Mouse (Mus musculus): ENCODE data around the gene St3gal5. TPM values are rescaled to one million over a fixed set of nuclear protein-coding genes. Genes with fewer than 3 reads are reported as not detected.

Gene St3gal5
- polyA plus RNA-seq, 1 experiment: 22.3 TPM

DNA sequence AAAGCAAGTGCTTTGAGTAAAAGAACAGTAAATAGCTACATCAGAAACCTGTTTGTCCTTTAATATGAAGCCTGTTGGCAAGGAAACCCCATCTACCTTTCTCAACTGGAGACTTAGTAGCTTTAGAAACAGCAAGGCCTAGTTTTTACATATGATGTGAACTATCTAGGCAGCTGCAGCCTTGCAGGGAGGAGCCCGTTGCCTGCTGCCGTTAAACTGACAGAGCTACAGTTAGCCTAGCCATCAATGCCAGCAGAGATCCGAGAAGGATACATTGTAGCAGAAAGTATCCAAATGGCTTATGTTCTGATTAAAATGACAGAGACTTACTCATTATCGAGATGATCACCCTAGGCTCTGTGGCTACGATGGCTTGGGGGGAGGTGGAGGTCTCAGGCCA, 25.1 kb downstream of the St3gal5 start:
- Histone ChIP-seq H3K4me1 (peaks cover 4% of the 10 kb centered on the region; the same call in 1 of the 2 replicates), H3K4me3 (replicated peaks) (no peak overlapping the region), H3K27me3 (replicated peaks) (peaks cover 7% of the 10 kb centered on the region), H3K9me3 (no peaks in the 10 kb centered on the region), H3K36me3 (replicated peaks; ENCODE audit: low read length) (peaks cover 7% of the 10 kb centered on the region)
- TF ChIP-seq FLI1 (IDR thresholded peaks at IDR 0.05; ENCODE audit: low read length): no peak
- TF ChIP-seq GATA1 (IDR thresholded peaks at IDR 0.05; ENCODE audit: borderline replicate concordance, low read length): no peak

- Histone ChIP-seq H3K4me1 (peaks cover 4% of the 10 kb centered on the region; the same call in 1 of the 2 replicates), H3K4me3 (replicated peaks) (no peak overlapping the region), H3K36me3 (replicated peaks; ENCODE audit: low read length) (peaks cover 25% of the 10 kb centered on the region), H3K27me3 (replicated peaks) (peaks cover 6% of the 10 kb centered on the region), H3K9me3 (no peaks in the 10 kb centered on the region)
- TF ChIP-seq FLI1 (IDR thresholded peaks at IDR 0.05; ENCODE audit: low read length) (no peak), GATA1 (IDR thresholded peaks at IDR 0.05; ENCODE audit: borderline replicate concordance, low read length) (no peak)
These were observed 27.1 kb downstream of the St3gal5 start for GRCm38 (mm10) chr6:72124315-72125103.

- H3K4me3 ChIP-seq (replicated peaks): no peak overlapping the region
- TF ChIP-seq GATA1 (IDR thresholded peaks at IDR 0.05; ENCODE audit: borderline replicate concordance, low read length) (no peak), FLI1 (IDR thresholded peaks at IDR 0.05; ENCODE audit: low read length) (no peak)
- H3K4me1 ChIP-seq: no peaks in the 10 kb centered on the region; the same call in 1 of the 2 replicates
- H3K27me3 ChIP-seq (replicated peaks): peaks cover 5% of the 10 kb centered on the region
- peaks cover 43% of the 10 kb centered on the region for H3K36me3 ChIP-seq (replicated peaks; ENCODE audit: low read length)
- no peaks in the 10 kb centered on the region for H3K9me3 ChIP-seq
These were observed 28.9 kb downstream of the St3gal5 start for GRCm38 (mm10) chr6:72126128-72126917.

- peaks cover 65% of the 10 kb centered on the region for H3K36me3 ChIP-seq (replicated peaks; ENCODE audit: low read length)
These were observed 32.7 kb downstream of the St3gal5 start for GRCm38 (mm10) chr6:72130056-72130455.

GRCm38 (mm10) chr6:72132671-72133214, 35.4 kb downstream of the St3gal5 start:
- H3K27me3 ChIP-seq (replicated peaks): peaks cover 15% of the 10 kb centered on the region
- H3K36me3 ChIP-seq (replicated peaks; ENCODE audit: low read length): peaks cover 84% of the 10 kb centered on the region
- no peak overlapping the region for H3K4me3 ChIP-seq (replicated peaks)
- no peak for TF ChIP-seq FLI1 (IDR thresholded peaks at IDR 0.05; ENCODE audit: low read length)
- no peak for TF ChIP-seq GATA1 (IDR thresholded peaks at IDR 0.05; ENCODE audit: borderline replicate concordance, low read length)
- H3K4me1 ChIP-seq: peaks cover 49% of the 10 kb centered on the region
- no peaks in the 10 kb centered on the region for H3K9me3 ChIP-seq

More at GRCm38 (mm10) chr6:72130056-72130455, 32.7 kb downstream of the St3gal5 start:
- Histone ChIP-seq H3K9me3 (no peaks in the 10 kb centered on the region), H3K27me3 (replicated peaks) (peaks cover 5% of the 10 kb centered on the region), H3K4me3 (replicated peaks) (no peak overlapping the region), H3K4me1 (peaks cover 24% of the 10 kb centered on the region)
- TF ChIP-seq GATA1 (IDR thresholded peaks at IDR 0.05; ENCODE audit: borderline replicate concordance, low read length): no peak

DNA sequence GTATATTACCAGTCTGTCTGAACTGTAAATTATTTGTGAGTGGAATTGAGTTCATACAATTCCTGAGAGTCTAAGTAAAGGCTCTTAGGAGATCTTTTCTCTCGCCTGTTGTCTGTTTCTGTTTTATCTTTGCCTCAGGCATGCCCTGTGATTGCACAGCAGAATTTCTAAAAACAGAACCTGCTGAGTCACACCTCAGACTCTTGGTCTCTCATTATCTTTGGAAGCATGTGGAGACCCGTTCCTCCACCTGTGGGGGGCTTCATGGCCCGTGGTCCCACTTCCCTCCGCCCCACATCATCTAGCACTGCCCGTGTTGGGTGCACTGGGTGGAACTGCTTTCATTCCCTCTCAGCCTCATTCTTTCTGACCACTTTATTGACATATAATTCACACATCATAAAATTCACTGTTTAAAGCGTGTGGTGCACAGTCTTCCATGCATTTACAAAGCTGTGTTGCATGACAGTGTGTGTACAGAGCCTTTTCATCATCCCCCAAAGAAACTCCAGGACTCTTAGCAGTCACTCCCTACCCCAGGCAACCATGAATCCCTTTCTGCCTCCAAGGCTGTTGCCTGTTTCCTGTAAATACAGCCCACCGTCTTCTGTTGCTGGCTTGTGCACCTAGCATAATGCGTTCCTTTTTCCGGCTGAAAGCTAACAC, 37.6 kb downstream of the St3gal5 start:
- Histone ChIP-seq H3K9me3 (no peaks in the 10 kb centered on the region), H3K4me3 (replicated peaks) (peak overlapping the region; percentile 88), H3K27me3 (replicated peaks) (peaks cover 14% of the 10 kb centered on the region), H3K36me3 (replicated peaks; ENCODE audit: low read length) (peaks cover 68% of the 10 kb centered on the region), H3K4me1 (peaks cover 55% of the 10 kb centered on the region)
- TF ChIP-seq GATA1 (IDR thresholded peaks at IDR 0.05; ENCODE audit: borderline replicate concordance, low read length) (no peak), FLI1 (IDR thresholded peaks at IDR 0.05; ENCODE audit: low read length) (no peak)

DNA sequence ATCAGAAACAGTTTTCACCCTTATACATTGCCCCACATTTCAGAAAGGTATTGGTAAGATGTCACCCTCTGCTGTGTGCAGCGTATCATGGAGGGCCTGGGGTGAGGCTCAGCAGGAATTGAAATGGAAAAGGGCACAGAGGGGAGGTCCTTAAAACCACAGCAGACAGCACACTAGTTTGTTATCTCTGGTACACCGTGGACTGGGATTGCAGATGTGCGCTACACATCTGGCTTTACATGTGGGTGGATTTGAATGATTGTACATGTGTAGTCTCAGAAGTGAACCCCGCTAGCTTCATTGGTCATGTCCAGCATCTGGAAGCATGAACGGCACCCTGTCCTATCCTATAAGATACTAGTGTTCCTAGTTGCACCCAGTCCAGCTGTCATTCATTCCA, 38.6 kb downstream of the St3gal5 start:
- no peak for TF ChIP-seq FLI1 (IDR thresholded peaks at IDR 0.05; ENCODE audit: low read length)
- TF ChIP-seq GATA1 (IDR thresholded peaks at IDR 0.05; ENCODE audit: borderline replicate concordance, low read length): no peak
- peaks cover 67% of the 10 kb centered on the region for H3K36me3 ChIP-seq (replicated peaks; ENCODE audit: low read length)
- H3K27me3 ChIP-seq (replicated peaks): peaks cover 18% of the 10 kb centered on the region
- H3K9me3 ChIP-seq: no peaks in the 10 kb centered on the region
- no peak overlapping the region for H3K4me3 ChIP-seq (replicated peaks)
- peaks cover 65% of the 10 kb centered on the region for H3K4me1 ChIP-seq

GRCm38 (mm10) chr6:72136543-72136942, 39.2 kb downstream of the St3gal5 start:
- Histone ChIP-seq H3K36me3 (replicated peaks; ENCODE audit: low read length) (peaks cover 68% of the 10 kb centered on the region), H3K4me1 (peaks cover 69% of the 10 kb centered on the region)
- no peak for TF ChIP-seq FLI1 (IDR thresholded peaks at IDR 0.05; ENCODE audit: low read length)
- TF ChIP-seq GATA1 (IDR thresholded peaks at IDR 0.05; ENCODE audit: borderline replicate concordance, low read length): no peak

DNA sequence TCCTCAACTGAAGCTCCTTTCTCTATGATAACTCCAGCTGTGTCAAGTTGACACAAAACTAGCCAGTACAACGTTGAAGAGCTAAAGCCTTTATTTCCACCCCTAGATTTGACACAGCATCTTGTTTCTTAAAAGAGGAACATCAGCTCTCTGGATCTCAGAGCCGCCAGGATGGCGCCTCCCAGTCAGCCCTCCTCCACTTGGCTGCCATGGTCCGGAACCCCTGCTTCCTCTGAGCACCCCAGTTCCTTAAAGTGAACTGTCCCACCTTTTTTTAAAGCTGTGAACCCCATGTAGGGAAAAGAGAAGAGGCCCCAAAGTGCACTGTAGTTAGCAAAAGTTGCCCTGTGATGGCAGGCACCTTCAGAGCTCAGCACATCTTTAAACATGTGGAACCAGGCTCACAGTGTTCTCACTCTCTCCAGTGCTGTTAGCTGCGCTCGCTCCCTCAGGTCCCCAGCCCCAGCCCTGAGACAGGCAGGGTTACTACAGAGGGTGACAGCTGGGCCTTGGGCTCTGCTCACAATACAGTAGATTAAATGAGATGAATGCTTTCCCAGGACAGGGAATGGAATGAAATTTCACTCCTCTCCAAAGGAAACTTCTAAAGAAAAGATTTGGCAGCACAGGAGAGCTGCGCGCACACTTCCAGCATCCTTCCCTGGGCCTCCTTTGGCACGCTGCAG, 42.3 kb downstream of the St3gal5 start:
- H3K4me3 ChIP-seq (replicated peaks): no peak overlapping the region
- H3K27me3 ChIP-seq (replicated peaks): peaks cover 27% of the 10 kb centered on the region
- H3K36me3 ChIP-seq (replicated peaks; ENCODE audit: low read length): peaks cover 71% of the 10 kb centered on the region
- no peaks in the 10 kb centered on the region for H3K9me3 ChIP-seq
- no peak for TF ChIP-seq FLI1 (IDR thresholded peaks at IDR 0.05; ENCODE audit: low read length)
- TF ChIP-seq GATA1 (IDR thresholded peaks at IDR 0.05; ENCODE audit: borderline replicate concordance, low read length): no peak
- H3K4me1 ChIP-seq: peaks cover 49% of the 10 kb centered on the region

More at GRCm38 (mm10) chr6:72136543-72136942, 39.2 kb downstream of the St3gal5 start:
- Histone ChIP-seq H3K4me3 (replicated peaks) (no peak overlapping the region), H3K27me3 (replicated peaks) (peaks cover 19% of the 10 kb centered on the region), H3K9me3 (no peaks in the 10 kb centered on the region)

All from megakaryocyte, embryonic 14.5 days (primary cell).